Mouse (Mus musculus) kidney, adult 2 months (tissue): ENCODE data around the gene Tenm4. TPM values are rescaled to one million over a fixed set of nuclear protein-coding genes. Genes with fewer than 3 reads are reported as not detected.

Source experiments
- DNase-seq: peaks from one replicate; pipeline ENCODE4 v3.0.0; 2021
- H3K27ac ChIP-seq: fragments of 200-500 bp; 2 replicates; pipeline ENCODE4 v1.5.1; 2012; ENCODE audit warnings: low read depth, low read length, control low read depth, inconsistent platforms; ENCODE audit not compliant: insufficient read depth
- H3K27me3 ChIP-seq: fragments of 200-500 bp; replicated peaks from 2 replicates; pipeline ENCODE4 v1.6.1; 2012; ENCODE audit warnings: mild to moderate bottlenecking, moderate library complexity, low read length, inconsistent platforms; ENCODE audit not compliant: control insufficient read depth, insufficient read depth
- H3K36me3 ChIP-seq: fragments of 200-500 bp; 2 replicates; pipeline ENCODE4 v1.6.1; 2012; ENCODE audit warnings: mild to moderate bottlenecking, moderate library complexity, low read length, inconsistent platforms; ENCODE audit not compliant: control insufficient read depth, insufficient read depth
- H3K4me1 ChIP-seq: fragments of 200-500 bp; 2 replicates; pipeline ENCODE4 v1.6.1; 2011; ENCODE audit warnings: low read length; ENCODE audit not compliant: control insufficient read depth, insufficient read depth
- H3K4me3 ChIP-seq: fragments of 200-500 bp; 2 replicates; pipeline ENCODE4 v1.5.1; 2011; ENCODE audit warnings: mild to moderate bottlenecking, low read depth, low read length, control low read depth; ENCODE audit not compliant: insufficient read depth
- CTCF ChIP-seq: fragments of 200-500 bp; conservative IDR thresholded peaks from 2 replicates; pipeline ENCODE4 v1.5.1; 2011; ENCODE audit warnings: low read depth, mild to moderate bottlenecking, control low read depth, low read length, moderate library complexity, mixed read lengths; ENCODE audit not compliant: insufficient read depth, insufficient read length
- POLR2A ChIP-seq: fragments of 200-500 bp; IDR thresholded peaks from one replicate; pipeline ENCODE4 v1.6.1; 2011; ENCODE audit warnings: low read depth, low read length, control low read depth
- WGBS: fragments of 180-500 bp; shearing (Covaris S2); methylation state at CpG from one replicate; pipeline ENCODE4 v1.1.7; 2018; 5-methylcytosine and 5-hydroxymethylcytosine counted together
- polyA plus RNA-seq: library from polyadenylated mRNA; depleted of rRNA; stranded (reverse); fragments of >200 nt; gene quantifications from 2 replicates; pipeline ENCODE4 v1.2.3, GENCODE M21; 2012

Gene Tenm4
- polyA plus RNA-seq, 1 experiment: 3.3 TPM

DNA sequence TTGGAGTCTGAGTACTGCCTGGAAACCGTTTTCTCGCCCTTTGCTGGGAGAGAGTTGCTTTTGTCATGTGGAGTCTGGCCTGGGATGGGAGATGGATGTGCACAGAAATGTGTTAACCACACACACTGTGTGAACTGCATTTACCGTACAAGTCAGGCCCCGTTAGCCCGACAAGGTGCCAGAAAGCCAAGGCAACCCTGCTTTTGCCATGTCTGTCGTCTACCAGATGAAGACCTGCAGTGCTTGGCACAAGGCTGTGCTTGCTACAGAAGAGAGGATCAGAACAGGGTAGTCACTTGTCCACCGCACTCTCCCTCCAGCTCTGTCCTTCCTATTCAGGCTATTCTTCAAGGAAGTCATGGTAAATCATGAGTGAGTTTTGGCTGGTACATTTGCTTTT is 492.3 kb downstream of the Tenm4 start:
- Histone ChIP-seq H3K4me3 (no peak overlapping the region), H3K36me3 (no peaks in the 10 kb centered on the region), H3K27me3 (no peaks in the 10 kb centered on the region), H3K27ac (no peak overlapping the region), H3K4me1 (no peaks in the 10 kb centered on the region)
- TF ChIP-seq POLR2A (no peak), CTCF (no peak)
- DNase-seq: no peak
- 88% methylated on average over 7 of the region's 7 CpGs for WGBS

DNA sequence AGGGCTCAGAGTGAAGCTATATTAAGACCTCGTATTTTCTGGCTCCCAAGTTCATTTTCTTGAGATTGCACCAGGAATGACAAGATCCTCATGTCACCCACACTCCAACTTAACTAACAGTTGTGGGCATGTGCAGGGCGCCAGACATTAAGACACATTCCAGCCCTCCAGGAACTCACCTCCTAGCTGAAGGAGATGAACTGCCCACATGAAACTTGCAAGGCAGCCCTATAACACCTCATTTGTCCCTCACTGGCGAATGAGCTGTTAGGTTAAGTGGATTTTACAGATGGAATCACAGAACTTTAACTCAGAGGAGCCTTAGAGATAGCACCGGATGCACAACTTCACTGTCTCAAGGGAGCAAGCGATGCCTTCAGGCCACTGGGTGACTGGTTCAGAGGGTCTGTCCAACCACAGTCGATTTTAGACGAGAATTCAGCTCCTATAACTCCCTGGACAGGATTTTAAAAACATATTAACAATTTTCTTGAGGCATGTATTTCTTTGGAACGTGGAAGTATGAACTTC is 495.4 kb downstream of the Tenm4 start:
- no peaks in the 10 kb centered on the region for H3K36me3 ChIP-seq
- no peaks in the 10 kb centered on the region for H3K27me3 ChIP-seq
- 72% methylated on average over 8 of the region's 8 CpGs for WGBS
- H3K27ac ChIP-seq: no peak overlapping the region
- no peak for TF ChIP-seq CTCF
- no peak for TF ChIP-seq POLR2A
- H3K4me1 ChIP-seq: no peaks in the 10 kb centered on the region
- DNase-seq: no peak
- no peak overlapping the region for H3K4me3 ChIP-seq

DNA sequence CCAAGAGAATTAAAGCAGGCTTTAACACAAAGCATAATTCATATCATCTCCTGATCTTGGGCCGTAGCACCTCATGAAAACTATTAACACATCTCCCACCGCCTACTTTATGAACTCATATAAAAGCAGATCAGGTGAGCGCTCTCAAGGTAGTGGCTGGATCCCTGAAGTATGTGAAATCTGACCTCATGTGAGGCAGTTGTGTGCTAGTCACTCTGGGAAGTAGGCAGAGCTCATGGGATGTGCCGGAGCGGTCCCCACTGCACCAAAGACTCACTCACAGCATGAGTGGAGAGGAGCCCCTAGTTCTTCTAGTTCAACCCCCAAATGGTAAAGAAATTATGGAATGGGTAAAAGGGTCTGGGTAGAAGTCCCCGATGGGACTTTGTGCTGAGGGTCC is 496.6 kb downstream of the Tenm4 start:
- no peak overlapping the region for H3K4me3 ChIP-seq
- WGBS: 82% methylated on average over 6 of the region's 6 CpGs
- H3K4me1 ChIP-seq: no peaks in the 10 kb centered on the region
- TF ChIP-seq CTCF (no peak), POLR2A (no peak)
- H3K27ac ChIP-seq: no peak overlapping the region
- H3K36me3 ChIP-seq: no peaks in the 10 kb centered on the region
- no peak for DNase-seq
- H3K27me3 ChIP-seq: no peaks in the 10 kb centered on the region

DNA sequence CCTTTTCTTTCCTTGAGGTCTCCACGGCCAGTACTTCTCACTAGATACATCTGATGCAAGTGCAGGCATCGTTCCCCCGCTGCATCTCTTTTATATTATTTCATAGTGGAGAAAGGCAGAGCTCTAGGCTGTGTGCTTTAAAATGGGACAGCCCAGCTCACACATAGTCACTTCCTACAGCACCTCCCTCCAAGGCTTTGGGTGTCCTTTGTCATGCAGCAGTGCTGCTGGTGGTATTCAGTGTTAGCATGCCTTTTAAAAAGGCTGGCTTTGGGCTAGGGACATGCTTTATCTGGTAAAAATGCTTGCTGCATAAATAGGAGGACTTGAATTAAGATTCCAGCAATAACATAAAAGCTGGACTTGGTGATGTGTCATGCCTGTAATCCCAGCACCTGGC is 499.0 kb downstream of the Tenm4 start:
- no peaks in the 10 kb centered on the region for H3K36me3 ChIP-seq
- no peak overlapping the region for H3K4me3 ChIP-seq
- no peaks in the 10 kb centered on the region for H3K4me1 ChIP-seq
- 94% methylated on average over 3 of the region's 3 CpGs for WGBS
- no peak for DNase-seq
- no peak for TF ChIP-seq POLR2A
- TF ChIP-seq CTCF: no peak
- H3K27ac ChIP-seq: no peak overlapping the region
- H3K27me3 ChIP-seq: no peaks in the 10 kb centered on the region

DNA sequence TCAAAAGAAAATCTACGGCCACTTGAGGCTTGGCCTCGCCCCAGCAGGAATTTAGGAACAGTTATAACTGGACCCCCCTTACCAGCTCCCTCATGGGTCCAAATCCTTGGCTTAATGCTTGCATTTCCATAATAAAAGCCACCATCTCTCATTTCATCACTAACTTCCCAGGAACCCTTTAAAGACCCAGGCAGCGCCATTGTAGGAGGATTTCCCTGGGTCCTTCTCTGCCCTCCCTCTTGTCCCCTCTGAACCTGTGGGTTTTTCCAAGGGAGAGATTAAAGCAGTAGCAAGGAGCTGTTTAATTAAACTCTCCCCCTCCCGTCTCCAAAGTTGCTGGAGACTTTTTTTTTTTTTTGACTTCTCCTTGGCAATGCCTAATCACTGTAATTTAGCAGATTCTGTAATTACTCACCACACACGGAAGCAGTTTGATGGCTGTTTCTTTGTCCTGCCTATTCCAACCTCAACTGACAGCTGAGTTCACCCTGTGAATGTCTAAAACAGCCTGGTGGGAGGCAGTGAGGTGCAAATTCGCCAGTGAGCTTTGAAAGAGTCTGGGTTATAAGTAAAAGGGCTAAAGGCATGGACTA is 501.4 kb downstream of the Tenm4 start:
- H3K36me3 ChIP-seq: no peaks in the 10 kb centered on the region
- no peaks in the 10 kb centered on the region for H3K27me3 ChIP-seq
- peak; percentile 13 for DNase-seq
- H3K4me3 ChIP-seq: no peak overlapping the region
- no peaks in the 10 kb centered on the region for H3K4me1 ChIP-seq
- TF ChIP-seq POLR2A: no peak
- no peak for TF ChIP-seq CTCF
- no peak overlapping the region for H3K27ac ChIP-seq
- 45% methylated on average over 6 of the region's 6 CpGs for WGBS

DNA sequence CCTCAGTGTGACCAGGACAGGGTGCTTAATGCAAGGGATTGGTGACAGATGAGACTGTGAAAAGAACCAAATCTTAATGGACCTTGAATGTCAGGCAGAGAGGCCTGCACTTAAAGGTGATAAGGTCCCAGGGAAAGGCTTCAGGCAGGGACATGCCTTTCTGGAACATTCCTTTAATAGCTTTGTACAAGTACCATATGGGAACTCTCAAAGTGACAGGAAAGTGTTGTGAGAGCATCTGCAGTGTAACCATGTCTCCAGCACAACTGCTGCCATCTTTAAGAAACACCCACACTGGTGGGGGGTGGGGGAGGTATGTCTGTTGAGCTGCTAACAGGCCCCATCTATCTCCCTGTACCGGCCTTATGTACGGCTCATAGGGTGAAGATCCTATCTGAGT is 506.0 kb downstream of the Tenm4 start:
- Histone ChIP-seq H3K4me1 (no peaks in the 10 kb centered on the region), H3K4me3 (no peak overlapping the region), H3K27me3 (no peaks in the 10 kb centered on the region), H3K27ac (no peak overlapping the region), H3K36me3 (no peaks in the 10 kb centered on the region)
- TF ChIP-seq POLR2A (no peak), CTCF (no peak)
- peak; percentile 32 for DNase-seq
- WGBS: 68% methylated on average over 2 of the region's 2 CpGs

DNA sequence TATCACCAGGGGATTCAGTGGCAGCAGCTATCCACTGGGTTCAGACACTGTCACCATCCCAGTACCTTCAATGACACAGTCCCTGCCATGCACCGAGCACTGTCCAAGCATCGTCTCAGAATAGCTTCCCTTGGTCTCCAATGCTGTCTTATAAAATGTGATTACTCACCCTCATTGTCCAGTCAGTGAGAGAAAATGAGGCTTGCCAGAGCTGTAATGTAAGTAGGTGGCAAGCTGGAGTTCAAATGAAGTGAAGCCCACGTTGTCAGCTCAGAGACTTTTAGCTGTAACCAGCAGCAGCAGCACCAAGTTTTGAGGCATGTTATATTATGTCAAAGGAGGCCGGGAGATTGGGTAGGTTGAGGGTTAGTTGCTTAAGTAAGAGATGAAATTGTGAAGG is 507.2 kb downstream of the Tenm4 start:
- no peak for DNase-seq
- H3K4me3 ChIP-seq: no peak overlapping the region
- H3K4me1 ChIP-seq: no peaks in the 10 kb centered on the region
- 89% methylated on average over 4 of the region's 4 CpGs for WGBS
- no peaks in the 10 kb centered on the region for H3K36me3 ChIP-seq
- H3K27me3 ChIP-seq: no peaks in the 10 kb centered on the region
- no peak overlapping the region for H3K27ac ChIP-seq
- TF ChIP-seq POLR2A (no peak), CTCF (no peak)

DNA sequence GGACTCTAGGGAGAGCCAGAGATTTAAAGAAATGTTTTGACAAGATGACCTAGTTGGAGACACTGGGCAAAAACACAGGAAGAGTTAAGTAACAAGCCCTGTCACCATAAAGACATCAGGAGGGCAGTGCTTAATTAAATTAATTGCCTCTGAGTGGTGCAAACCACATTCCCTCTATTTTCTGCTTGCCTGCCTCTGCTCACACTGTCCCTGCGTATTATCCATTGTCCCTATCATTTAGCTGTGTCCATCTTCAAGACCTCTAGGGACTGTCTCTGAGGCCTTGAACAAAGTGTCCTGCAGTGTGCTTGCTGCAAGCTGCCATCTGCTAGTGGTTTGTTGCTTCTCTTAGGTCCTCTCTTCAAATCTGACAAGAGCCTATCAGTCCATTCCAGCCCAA is 508.7 kb downstream of the Tenm4 start:
- Histone ChIP-seq H3K36me3 (no peaks in the 10 kb centered on the region), H3K27ac (no peak overlapping the region), H3K4me3 (no peak overlapping the region), H3K4me1 (no peaks in the 10 kb centered on the region), H3K27me3 (no peaks in the 10 kb centered on the region)
- 82% methylated on average over 1 of the region's 1 CpGs for WGBS
- no peak for TF ChIP-seq POLR2A
- TF ChIP-seq CTCF: no peak
- DNase-seq: peak; percentile 43
